Mouse (Mus musculus): ENCODE data around the gene Fabp2.
A peak's percentile ranks its signal among the peaks of the same experiment; 100 is the strongest.

Fabp2 gene

DNA sequence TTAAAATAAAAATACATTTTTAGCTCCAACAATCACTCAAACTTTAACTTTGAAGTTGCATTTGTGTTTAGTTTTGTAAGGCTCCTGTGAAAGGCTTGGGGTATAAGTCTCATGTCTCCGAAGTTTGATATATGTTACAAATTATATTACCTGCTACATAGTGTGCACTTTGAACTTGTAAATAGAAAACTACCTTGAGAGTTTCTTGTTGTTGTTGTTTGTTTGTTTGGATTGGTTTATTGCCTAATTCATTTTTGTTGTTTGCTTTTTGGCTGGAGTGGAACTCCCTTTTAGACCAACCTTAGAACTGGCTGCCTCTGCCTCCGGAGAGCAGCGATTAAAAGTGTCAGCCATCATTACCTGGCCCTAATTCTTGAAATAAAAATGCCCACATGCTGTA is at the start of gene Fabp2:
TSS of gene Fabp2 (plus strand) at position 301 of the 400 bp plus-strand sequence.
- DNase-seq, result no peak

DNA sequence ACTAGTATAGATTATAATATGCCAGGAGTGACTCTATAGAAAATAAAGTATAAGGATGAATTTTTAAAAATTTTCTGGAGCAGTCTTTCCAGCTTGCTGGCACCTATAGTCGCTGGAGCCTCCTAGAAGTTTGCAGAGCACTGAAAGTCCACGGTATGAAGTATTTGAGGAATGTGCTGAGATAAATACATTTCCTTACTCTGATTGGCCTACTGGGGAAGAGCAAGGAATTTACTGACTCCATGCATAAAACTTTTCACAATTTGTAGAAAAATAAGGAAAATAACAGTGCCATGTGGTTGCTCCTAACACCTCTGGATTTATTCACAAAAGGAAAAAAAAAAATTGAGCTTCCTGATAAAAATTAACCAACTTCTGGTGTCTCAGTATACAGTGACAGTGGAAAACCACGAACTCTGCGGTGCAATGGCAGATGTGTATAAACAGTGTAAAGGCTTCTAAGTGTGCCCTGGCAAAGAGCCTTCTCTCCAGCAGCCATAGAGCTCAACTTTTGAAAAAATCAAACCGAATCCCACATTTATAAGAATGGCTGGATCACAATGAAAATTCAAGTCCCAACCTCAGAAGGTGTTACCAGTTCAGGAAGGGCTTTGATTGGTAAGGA is 46.4 kb upstream of the Fabp2 start:
- DNase-seq, result no peak

DNA sequence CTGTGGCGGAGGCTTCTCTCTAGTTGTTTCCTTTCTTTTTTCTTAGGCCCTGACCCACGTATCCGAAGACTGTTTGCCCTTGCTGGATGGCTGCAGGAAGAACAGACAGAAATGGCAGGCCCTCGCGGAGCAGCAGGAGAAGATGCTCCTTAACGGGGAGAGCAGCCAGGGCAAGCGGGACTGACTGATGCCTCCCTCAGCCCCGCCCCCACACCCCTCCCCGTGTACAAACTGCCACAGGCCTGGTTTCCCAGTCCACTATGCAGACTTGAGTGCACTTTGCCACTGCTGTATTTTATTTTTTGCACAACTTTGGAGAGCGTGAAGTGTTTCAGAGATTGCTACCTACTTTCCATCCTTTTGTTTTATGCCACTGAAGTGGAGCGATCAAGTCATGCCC is 39.7 kb upstream of the Fabp2 start:
- DNase-seq, result no peak

DNA sequence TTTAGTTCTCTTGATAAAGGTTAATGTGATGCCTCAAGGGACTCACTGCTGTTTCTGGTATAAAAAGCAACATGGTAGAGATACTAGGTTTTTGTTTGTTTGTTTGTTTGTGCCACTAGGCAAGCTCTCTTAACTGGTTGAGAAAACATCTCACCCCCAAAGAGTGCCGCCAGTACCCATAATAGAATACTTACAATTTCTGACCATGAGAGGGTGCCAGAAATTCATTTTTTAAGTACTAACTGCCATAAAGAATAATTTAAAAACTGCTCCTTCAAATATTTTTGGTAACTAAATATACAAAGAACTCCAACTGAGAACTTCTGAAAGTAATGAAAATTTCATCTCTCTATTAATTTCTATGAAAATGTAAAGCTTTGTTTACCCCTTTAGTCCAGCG is 35.0 kb upstream of the Fabp2 start:
- DNase-seq, result no peak

DNA sequence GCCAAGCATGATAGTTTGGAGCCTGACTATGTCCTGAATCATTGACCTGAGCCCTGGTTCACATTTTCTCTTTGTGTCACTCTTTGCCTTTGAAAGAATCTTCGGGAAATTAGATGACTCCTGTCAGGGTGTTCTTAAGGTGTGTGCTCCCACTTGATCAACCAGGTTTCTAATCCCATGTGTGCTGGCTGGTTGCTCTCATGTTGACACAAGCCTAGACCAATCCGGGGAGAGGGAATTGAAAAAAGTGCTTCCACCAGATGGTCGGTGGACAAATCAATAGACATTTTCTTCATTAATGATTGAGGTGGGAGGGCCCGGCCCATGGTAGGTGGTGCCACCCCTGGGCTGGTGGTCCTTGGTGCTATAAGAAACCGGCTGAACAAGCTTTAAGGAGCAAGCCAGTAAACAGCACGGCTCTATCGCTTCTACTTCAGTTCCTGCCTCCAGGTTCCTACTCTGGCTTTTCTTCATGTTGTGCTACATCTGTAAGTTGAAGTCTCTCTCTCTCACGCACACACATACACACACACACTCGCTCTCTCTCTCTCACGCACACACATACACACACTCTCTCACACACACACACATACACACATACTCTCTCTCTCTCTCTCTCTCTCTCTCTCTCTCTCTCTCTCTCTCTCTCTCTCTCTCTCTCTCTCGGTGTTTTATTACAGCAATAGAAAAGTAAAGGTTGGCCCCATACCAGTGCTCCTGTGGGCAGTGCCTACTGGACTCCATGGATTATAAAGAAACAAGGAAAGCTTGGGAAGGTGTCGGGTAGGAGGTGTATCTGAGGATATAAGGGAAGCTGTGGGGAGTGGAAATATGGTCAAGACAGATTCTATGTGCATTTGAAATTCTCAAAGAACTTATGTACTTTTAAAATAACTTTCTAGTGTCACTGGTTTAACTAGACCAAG is 34.0 kb upstream of the Fabp2 start:
- no peak for DNase-seq

DNA sequence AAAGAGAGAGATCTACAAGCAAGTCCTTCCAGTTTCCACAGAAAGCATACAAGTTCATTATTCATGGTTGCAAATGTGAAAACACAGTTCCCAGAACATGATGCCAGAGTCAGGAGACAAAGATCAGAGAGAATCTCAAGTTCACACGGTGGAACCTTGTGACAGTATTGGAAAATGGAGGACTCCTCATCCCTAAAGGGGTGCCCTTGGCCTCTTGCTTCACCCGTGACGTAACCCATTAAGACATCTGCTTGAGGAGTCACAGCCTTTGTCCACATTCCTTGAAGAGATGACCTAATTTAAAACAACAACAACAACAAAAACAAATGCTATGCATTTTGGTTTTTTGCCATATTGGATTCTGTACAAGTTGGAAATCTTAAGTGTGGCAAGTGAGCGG is 29.8 kb upstream of the Fabp2 start:
- no peak for DNase-seq

DNA sequence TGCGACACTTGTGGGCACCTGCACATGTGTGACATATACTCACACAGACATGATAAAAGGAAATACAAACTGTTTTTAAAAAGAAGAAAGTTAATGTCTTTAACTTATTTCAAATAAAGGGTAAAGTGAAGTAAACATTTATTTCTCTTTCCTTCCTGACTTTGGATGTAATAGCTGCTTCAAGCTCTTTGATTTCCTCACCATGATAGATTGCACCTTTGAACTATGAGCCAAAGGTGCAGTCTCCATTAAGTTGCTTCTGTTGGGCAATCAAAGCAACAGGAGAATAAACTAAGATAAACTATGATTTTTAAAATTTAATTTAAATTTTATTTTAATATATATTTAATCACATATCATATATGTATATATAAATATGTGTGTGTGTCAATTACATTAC is 26.6 kb upstream of the Fabp2 start:
- no peak for DNase-seq

DNA sequence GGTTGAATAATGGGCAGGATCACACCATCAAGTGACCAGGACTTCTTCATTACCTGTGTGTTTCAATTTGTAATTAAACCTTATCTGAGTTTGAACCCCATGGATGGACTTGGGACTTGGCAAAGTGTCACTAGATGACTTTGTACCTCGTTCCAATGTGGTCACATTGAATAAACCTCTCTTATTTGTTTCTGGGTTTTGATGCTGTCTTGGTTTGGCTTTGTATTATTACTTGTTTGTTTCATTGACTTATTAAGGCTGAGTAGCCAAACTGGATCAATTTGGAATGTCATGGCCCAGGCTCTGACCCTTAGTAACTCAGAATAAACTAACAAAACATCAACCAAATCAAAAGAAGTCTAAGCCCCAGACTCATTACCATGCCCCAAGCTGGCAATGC is 23.3 kb upstream of the Fabp2 start:
- no peak for DNase-seq

DNA sequence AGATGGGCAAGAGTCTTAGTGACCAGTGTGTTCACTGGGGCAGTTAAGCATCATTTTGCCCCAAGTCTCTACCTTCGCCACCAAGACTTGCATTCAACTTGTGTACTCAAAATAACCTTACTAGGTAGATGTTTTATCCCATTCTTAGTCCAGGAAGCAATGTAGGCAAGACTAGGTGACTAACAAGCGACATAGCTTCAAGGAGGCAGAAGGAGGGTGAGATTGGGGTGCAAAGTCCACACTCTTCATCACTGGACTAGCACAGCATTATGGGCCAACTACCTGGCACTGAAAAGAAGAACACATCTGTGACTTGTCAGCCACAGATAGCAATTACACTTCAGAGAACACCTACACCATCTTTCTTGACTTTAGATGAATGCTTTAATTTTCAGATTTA is 18.0 kb upstream of the Fabp2 start:
- DNase-seq, result no peak

DNA sequence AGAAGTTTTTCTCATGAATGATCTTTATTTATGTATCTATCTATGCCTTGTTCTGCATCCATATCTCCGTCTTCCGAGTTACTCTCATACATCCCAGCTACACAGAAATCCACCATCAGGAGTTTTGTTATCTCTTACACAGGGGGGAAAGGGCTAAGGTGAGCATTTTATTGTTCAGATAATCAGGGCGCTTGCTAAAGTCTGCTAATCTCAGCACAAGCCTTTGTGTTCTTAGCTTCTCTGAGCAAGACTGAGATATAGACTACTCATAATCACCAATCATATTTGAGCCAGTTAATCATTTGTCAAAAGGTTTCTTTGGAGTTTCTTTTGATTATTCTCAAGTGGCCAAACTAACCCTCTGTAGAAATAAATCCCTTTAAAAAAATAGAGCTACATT is 17.3 kb upstream of the Fabp2 start:
- DNase-seq, result no peak

DNA sequence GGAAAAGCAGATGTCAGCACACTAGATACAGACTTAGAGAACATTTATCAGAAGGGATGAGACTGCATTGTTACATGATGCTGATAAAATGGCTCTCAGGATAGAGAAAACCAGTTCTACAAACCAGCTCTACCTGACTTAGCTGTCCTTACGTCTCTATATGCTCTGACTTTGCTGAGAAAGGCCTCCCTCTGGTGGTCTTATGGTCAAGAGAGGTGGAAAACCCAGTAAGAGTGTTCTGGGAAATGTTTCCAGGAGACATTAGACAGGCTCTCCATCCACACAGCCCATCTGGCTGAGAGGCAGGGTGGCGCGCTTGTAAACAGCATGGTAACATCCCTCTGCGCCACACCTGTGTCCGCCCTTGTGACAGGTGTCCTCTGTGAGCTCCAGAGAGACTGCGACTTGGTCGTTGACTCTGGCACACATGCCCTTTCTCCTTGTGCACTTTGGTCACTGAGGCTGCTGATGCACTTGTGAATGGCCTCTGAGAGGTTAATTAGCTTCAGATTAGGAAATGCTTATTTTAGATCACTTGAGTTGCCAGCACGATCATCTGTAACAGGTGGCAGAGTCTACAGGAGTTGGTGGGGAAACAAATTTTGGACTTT is 16.1 kb upstream of the Fabp2 start:
- no peak for DNase-seq

DNA sequence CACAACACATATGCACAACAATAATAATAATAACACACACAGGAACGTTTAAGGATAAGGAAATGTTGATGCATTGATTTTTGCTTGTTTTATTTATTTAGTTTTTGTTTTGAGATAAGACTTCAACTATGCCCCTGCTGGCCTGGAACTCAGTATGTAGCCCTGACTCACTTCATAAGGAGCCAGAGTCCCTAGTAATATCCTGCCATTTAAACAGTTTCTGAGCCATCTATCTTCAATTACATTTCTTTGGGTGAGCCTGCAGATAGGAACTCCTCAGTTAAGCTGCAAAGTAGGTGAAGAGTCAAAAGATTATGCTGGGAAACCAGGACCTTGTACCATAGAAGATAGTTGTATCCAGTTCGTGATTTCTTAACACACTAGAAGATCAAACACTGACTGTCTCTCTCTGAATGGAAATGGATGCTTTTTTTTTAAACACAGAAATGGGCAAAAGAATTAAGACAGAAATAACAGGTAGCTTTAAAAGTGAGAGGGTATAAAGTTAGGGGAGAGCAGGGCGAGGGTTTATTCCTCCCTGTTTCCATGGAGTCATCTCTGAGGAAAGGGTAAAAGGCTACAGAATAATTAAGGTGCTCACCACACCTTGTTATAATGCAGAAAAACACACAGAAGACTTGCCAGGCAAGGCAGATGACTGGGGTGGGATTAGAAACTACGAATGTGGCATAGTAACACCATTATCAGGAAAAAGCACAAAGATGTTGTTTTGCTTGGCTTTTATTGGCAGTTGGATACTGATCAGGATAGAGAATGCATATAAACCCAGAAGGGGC is 7.2 kb upstream of the Fabp2 start:
- no peak for DNase-seq

DNA sequence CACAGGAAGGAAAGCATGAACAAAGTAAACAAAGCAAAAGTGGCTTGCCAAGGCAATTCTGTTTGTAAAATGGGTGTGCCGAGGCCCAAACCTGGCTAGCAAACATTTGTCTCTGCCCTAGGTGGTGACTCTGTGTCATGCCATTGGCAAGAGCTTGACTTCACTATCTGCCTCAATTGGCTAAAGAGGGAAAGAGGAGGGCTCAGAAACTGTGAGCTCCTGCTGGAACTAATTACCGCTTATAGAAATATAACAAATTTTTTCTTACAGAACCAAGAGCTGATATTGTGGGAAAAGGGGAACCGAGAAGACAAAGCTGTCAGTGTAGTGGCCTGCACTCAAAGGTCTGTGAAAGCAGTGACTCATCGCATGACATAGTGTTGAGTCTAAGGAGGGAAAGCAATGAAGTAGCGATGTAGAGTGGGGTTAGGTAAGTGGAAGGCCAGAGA is 6.5 kb upstream of the Fabp2 start:
- no peak for DNase-seq

DNA sequence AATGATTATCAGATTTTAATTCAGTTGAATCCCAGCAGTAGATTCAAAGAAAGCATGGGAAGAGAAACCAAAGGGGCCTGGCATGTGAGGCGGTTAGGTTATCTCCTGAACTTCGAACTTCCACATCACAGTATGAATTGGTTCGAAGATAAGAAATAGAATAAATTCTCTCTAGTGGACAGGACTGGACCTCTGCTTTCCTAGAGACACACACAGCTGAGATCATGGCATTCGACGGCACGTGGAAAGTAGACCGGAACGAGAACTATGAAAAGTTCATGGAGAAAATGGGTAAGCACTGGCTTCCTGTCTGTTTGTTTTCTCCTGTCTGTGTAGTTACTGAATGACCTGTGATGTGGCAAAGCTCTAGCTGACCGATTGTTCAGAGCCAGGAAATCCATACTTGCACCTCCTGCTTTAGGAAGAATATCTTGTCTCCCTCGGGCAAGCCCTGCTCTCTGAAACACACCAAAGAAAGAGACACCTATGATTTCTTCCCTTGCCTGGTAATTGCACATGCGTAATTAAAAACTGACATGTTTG is 388 bp downstream of the Fabp2 start:
- no peak for DNase-seq

DNA sequence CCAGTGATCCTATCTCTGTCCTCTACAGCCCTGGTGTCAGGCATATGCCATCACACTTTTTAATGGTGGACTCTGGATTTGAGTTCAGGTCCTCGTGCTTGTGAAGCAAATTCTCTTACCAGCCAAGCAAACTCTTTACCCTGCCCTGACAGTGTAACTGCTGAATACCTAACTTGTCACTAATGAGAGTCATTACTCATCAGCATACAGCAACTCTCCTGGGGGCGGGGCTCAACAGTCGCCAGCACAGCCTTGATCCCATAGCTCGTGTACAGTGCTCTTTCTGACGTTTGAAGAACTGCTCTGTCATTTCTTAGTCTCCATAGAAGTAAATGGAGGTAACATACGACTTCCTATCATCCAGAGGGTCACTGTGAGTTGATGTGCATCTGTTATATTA is 3.4 kb downstream of the Fabp2 start:
- DNase-seq, result no peak

DNA sequence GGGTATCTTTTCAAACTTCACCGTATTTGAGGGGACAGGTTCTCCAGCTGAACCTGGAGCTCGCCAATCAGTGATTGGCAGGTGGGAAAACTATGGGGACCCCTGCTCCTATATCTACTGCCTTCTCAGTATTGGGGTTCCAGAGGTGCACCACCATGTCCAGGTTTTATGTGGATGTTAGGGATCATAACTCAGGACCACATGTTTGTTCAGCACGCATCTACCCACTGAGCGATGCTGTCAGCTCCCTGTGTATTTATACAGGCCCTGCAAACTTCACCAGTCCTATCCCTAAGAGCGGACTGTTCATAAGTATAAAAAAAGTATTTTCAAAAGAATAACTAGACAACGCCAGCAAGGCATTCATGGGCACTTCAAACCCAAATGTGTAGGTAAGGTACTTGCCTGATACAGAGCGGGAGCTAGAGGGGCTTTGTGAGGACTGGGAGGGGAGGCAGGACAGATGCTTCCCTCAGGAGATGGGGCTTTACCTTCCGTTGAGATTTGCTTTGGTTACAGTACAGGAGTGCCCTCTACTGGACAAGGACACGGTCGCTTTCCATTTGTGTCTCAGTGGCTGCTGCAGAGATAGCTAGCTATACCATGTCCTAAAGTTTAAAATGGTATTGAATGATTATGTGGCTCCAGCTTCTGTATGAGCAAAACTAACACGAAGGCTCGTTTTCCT is 9.0 kb downstream of the Fabp2 start:
- peak; percentile 25 for DNase-seq

DNA sequence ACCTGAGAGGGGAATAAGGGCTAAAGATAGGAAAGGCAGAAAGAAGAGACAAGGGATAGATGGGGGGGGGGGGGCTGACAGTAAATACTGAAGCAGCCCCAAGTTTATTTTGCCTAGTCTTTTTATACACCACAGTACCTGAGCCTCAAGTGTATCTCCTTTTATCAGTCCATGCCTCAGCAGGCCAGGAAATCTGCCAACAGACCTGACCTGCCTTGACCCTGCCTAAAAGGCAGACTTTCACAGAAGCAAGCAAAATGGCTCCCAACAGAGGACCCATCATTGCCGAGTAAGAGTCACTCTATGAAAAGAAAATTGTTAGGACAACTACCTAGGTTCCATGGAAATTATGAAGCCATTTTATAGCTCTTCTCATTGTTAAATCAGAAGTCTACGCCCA is 13.0 kb downstream of the Fabp2 start:
- DNase-seq, result no peak

DNA sequence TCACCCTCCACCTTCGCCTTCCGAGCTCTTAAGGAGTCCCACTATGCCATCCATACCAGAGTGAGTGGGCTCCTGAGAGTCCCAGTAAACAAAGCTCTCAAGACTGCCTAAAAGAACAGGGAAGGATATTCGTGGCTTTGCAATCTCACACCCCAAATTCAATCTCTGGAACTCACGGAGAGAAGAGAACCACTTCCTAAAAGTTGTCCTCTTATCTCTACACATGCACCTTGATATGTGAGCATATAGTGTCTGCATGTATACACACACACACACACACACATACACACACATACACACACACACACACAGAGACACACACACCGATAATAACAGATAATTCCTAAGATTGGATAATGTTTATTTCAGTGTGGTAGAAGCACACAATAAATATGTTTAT is 20.6 kb downstream of the Fabp2 start:
- no peak for DNase-seq

DNA sequence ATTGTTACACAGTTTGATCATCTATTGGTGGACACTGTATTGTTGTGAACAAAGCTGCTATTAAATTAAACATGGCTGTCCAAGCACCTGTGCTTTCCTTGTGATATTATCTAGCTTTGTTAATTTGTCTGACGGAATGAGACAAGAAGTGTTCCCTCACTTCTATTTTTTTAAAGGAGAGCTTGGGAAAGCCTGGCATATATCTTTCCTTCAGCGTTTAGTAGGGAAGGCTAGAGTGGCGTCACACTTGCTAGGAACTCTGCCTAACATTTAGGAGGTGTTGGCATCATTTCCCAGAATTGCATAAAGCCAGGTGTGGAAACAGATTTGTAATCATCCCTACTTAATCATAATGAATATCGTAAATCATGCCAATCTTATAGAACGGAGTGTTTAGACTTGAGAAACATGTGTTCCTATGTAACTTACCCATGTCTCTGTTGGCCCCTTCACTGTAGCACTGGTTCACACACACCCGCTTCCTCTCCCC is 21.4 kb downstream of the Fabp2 start:
- DNase-seq, result no peak

DNA sequence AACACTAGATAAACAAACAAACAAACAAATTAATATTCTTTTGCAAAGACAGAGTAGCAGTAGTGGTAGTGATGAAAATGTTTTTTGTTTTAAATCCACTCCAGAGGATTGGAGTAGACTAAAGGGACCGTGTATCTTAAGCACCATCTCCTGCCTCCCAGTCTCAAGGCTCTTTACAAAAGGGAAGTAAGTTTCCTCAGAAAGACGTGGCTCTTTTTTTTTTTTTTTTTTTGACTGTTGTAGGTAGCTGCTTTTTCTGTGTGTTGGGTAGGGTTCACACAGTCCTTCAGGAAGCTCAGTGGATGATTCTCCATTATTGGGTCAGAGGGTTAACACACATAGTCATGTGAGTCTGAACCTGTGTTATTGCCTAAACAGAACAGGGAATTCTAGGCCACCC is 23.8 kb downstream of the Fabp2 start:
- DNase-seq, result no peak

DNA sequence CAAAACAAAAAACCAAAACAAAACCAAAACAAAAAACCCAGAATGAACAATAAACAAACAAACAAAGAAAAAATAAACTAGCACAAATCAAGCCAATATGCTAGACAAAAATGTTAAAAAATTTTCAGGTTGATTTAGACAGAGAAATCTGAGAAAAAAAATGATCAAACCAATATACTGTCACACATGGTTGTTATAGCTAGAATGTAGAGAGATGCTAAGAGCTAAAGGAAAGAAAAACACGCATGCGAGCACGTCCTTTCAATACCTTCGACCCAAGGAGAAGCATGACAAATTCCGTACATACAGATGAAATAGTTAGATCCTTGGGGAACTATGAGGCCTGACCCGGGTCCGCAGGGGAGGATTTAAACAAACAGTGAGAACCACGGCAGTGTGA is 24.4 kb downstream of the Fabp2 start, which contains the start of gene Gm10959:
TSS of gene Gm10959 (minus strand) at position 101 of the 400 bp plus-strand sequence.
- DNase-seq, result no peak
